Mouse (Mus musculus) neural tube, embryonic 10.5 days (tissue): ENCODE data around the gene Scgb2b11.
"Not testable (repeated sequence)": the region's sequence is repeated elsewhere in the genome, so short reads cannot be mapped to it uniquely, and the experiment has no call there.

Experiments
- DNase-seq: peaks from one replicate; pipeline ENCODE4 v3.0.0-alpha.2; 2017; ENCODE audit warnings: low spot score; ENCODE audit errors: extremely low spot score

Gene Scgb2b11

GRCm38 (mm10) chr7:32211045-32211444 lies at the start of gene Scgb2b11:
TSS of gene Scgb2b11 (minus strand) at chr7:32211145.
- DNase-seq, result not testable (repeated sequence)

- DNase-seq, result not testable (repeated sequence)
Measured at GRCm38 (mm10) chr7:32222540-32222939, 11.6 kb upstream of the Scgb2b11 start, which contains the start of gene Scgb1b11. TSS of gene Scgb1b11 (plus strand) at chr7:32222840.
